Mouse (Mus musculus): ENCODE results near the gene Plpp3. TPM values are rescaled to one million over a fixed set of nuclear protein-coding genes. Genes with fewer than 3 reads are reported as not detected.
A peak's percentile ranks its signal among the peaks of the same experiment; 100 is the strongest.

The Plpp3 gene
- polyA plus RNA-seq, 1 experiment from 2014 or later: 67.7 TPM

DNA sequence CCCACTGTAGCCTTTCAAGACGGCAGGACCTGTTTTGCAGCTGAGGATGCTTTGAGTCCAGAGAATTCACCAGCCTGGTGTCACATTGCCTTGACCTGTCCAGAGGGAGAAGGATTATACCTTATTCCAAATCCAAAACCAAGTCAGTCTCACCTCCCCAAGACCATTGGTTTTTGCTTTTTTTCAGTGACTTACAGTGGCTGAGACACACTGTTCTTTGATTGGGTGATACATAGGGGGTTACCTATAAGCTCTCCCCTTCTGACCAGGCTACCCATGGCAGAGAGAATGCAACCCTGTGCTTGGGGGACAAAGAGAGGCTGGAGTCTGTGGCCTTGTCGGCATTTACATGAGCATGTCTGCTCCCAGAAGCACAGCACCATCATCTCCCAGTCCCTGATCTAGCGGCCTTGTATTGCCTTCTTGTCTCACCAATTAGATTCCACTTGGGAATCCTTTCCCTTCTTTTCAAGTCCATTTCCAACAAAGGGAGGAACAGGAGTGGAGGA, 24.6 kb downstream of the Plpp3 start:
- no peaks in the 10 kb centered on the region for H3K36me3 ChIP-seq (ENCODE audit: control insufficient read depth, insufficient read depth)
- peaks cover 55% of the 10 kb centered on the region for H3K4me1 ChIP-seq (replicated peaks; ENCODE audit: control insufficient read depth, insufficient read depth, low read length)
- ATAC-seq: peak; percentile 11
- peak overlapping the region; percentile 84 for H3K27ac ChIP-seq (ENCODE audit: low read length)
- peak overlapping the region; percentile 40 for H3K4me2 ChIP-seq (ENCODE audit: low read length)
- H3K27me3 ChIP-seq (replicated peaks; ENCODE audit: control insufficient read depth, insufficient read depth, low read length): no peaks in the 10 kb centered on the region
- 4% methylated on average over 3 of the region's 3 CpGs for WGBS
- H3K4me3 ChIP-seq (replicated peaks; ENCODE audit: low read length): 0 out of 2 replicates have a peak overlapping the region, but pooled peaks have one; percentile 2
- H3K9me3 ChIP-seq (ENCODE audit: control insufficient read depth, low read length): no peaks in the 10 kb centered on the region
- peak overlapping the region; percentile 44 for H3K9ac ChIP-seq (replicated peaks; ENCODE audit: low read depth, low read length)

DNA sequence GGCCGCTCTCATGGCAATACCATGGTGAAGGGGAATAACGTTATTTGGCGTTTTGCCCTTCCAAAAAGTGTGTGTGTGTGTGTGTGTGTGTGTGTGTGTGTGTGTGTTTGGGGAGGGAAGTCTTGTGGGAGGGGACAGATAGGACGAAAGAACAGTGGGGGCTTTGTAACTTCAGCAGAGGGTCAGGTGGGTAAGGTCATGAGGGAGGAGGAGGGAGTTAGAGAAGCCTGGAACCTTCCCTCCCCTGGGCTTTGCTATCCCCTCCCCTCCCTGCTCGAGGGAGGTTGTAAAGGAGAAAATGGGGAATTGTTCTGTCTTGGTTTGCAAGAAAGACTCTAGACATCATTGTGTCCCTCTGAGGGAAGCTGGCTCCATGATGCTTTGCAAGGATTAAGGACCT, 25.1 kb downstream of the Plpp3 start:
- H3K9ac ChIP-seq (replicated peaks; ENCODE audit: low read depth, low read length): no peak overlapping the region
- H3K9me3 ChIP-seq (ENCODE audit: control insufficient read depth, low read length): no peaks in the 10 kb centered on the region
- H3K4me3 ChIP-seq (replicated peaks; ENCODE audit: low read length): no peak overlapping the region
- ATAC-seq: no peak
- peaks cover 55% of the 10 kb centered on the region for H3K4me1 ChIP-seq (replicated peaks; ENCODE audit: control insufficient read depth, insufficient read depth, low read length)
- H3K27me3 ChIP-seq (replicated peaks; ENCODE audit: control insufficient read depth, insufficient read depth, low read length): no peaks in the 10 kb centered on the region
- H3K36me3 ChIP-seq (ENCODE audit: control insufficient read depth, insufficient read depth): no peaks in the 10 kb centered on the region
- H3K27ac ChIP-seq (ENCODE audit: low read length): peak overlapping the region; percentile 84
- H3K4me2 ChIP-seq (ENCODE audit: low read length): no peak overlapping the region
- WGBS: 8% methylated on average over 5 of the region's 5 CpGs

DNA sequence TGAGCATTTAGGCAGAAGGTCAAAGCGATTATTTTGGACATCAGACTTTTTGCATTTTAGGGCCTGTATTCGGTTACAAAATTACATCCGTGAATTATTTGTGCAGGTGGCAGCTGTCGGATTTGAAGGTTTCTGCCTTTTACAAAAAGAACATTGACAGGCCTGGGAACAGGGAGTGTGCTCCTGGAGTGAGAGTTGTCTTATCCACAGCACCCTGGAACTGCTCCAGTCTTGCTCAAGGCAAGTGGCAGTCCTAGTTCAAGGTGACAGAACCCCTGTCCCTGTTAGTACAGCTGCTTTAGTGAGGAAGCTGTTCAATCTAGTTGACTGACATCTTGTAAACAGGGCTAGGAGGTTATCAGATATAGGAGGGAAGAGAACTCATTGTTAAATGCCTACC, 27.3 kb downstream of the Plpp3 start:
- Histone ChIP-seq H3K4me1 (replicated peaks; ENCODE audit: control insufficient read depth, insufficient read depth, low read length) (peaks cover 41% of the 10 kb centered on the region), H3K36me3 (ENCODE audit: control insufficient read depth, insufficient read depth) (no peaks in the 10 kb centered on the region), H3K9me3 (ENCODE audit: control insufficient read depth, low read length) (no peaks in the 10 kb centered on the region), H3K27me3 (replicated peaks; ENCODE audit: control insufficient read depth, insufficient read depth, low read length) (no peaks in the 10 kb centered on the region), H3K9ac (replicated peaks; ENCODE audit: low read depth, low read length) (no peak overlapping the region), H3K4me2 (ENCODE audit: low read length) (no peak overlapping the region), H3K4me3 (replicated peaks; ENCODE audit: low read length) (no peak overlapping the region), H3K27ac (ENCODE audit: low read length) (no peak overlapping the region)
- WGBS: 38% methylated on average over 4 of the region's 4 CpGs
- no peak for ATAC-seq

DNA sequence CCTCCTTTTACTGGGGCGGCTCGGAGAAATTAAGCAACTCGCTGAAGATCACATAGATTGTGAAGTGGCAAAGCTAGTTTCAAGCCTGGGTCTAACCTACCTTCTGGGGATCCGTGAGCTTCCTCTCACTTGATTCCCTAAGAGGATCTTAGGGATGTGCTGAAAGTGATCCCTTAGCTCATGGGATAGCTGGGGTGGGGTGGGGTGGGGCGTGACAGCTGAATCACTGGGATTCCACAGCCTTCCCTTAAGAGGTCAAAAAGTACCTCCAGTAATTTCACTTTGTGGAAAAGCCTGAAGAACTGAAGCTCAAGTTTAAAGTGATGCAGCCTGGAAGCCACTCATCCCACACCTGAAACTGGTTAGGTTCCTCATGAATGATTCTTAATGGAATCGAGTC, 27.8 kb downstream of the Plpp3 start:
- Histone ChIP-seq H3K9me3 (ENCODE audit: control insufficient read depth, low read length) (no peaks in the 10 kb centered on the region), H3K4me2 (ENCODE audit: low read length) (no peak overlapping the region), H3K4me3 (replicated peaks; ENCODE audit: low read length) (no peak overlapping the region), H3K27ac (ENCODE audit: low read length) (no peak overlapping the region), H3K27me3 (replicated peaks; ENCODE audit: control insufficient read depth, insufficient read depth, low read length) (no peaks in the 10 kb centered on the region), H3K36me3 (ENCODE audit: control insufficient read depth, insufficient read depth) (no peaks in the 10 kb centered on the region), H3K9ac (replicated peaks; ENCODE audit: low read depth, low read length) (no peak overlapping the region), H3K4me1 (replicated peaks; ENCODE audit: control insufficient read depth, insufficient read depth, low read length) (peaks cover 38% of the 10 kb centered on the region)
- 94% methylated on average over 6 of the region's 6 CpGs for WGBS
- no peak for ATAC-seq

DNA sequence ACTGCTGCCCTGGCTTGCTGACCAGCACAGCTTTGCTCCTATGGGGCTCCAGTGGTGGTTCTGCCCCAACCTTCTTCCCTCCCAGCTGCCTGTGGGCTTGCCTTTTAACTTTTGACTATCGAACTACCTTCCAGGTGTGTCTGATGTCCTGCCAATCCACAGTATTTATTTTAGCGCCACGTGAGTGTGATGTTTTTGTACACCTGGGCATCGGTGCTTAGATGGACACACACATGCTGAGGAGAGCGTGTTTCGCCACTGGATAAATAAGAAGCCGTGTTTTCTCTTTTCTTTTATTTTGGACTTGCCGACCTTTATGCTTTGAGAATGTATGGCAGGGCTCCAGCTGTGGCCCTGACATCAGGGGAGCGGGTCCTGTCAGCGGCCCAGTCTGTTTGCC, 29.5 kb downstream of the Plpp3 start:
- H3K4me1 ChIP-seq (replicated peaks; ENCODE audit: control insufficient read depth, insufficient read depth, low read length): peaks cover 34% of the 10 kb centered on the region
- H3K27me3 ChIP-seq (replicated peaks; ENCODE audit: control insufficient read depth, insufficient read depth, low read length): no peaks in the 10 kb centered on the region
- 79% methylated on average over 10 of the region's 10 CpGs for WGBS
- H3K4me2 ChIP-seq (ENCODE audit: low read length): no peak overlapping the region
- ATAC-seq: no peak
- no peaks in the 10 kb centered on the region for H3K36me3 ChIP-seq (ENCODE audit: control insufficient read depth, insufficient read depth)
- no peak overlapping the region for H3K4me3 ChIP-seq (replicated peaks; ENCODE audit: low read length)
- no peak overlapping the region for H3K9ac ChIP-seq (replicated peaks; ENCODE audit: low read depth, low read length)
- H3K27ac ChIP-seq (ENCODE audit: low read length): no peak overlapping the region
- no peaks in the 10 kb centered on the region for H3K9me3 ChIP-seq (ENCODE audit: control insufficient read depth, low read length)

DNA sequence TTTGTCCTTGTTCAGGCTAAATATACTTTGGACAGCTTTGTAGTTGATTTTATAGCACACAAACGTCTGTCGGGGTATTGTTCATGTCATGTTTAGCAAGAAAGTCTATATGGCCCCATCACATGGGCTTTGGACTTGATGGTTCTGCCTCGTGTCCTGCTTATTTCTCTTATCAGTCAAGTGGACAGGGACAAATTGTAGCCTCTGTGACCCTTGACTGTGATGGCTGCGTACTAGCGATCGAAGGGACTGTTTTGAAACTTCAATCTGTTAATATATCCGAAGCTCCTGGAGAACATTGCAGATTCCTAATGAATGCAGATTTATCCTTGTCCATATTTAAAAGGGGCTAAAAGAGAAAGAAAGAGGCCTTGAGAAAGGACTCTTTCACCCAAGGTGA, 30.7 kb downstream of the Plpp3 start:
- 86% methylated on average over 7 of the region's 7 CpGs for WGBS
- Histone ChIP-seq H3K27me3 (replicated peaks; ENCODE audit: control insufficient read depth, insufficient read depth, low read length) (no peaks in the 10 kb centered on the region), H3K9ac (replicated peaks; ENCODE audit: low read depth, low read length) (no peak overlapping the region), H3K4me2 (ENCODE audit: low read length) (no peak overlapping the region), H3K27ac (ENCODE audit: low read length) (no peak overlapping the region), H3K36me3 (ENCODE audit: control insufficient read depth, insufficient read depth) (no peaks in the 10 kb centered on the region), H3K4me1 (replicated peaks; ENCODE audit: control insufficient read depth, insufficient read depth, low read length) (peaks cover 33% of the 10 kb centered on the region), H3K4me3 (replicated peaks; ENCODE audit: low read length) (no peak overlapping the region), H3K9me3 (ENCODE audit: control insufficient read depth, low read length) (no peaks in the 10 kb centered on the region)
- no peak for ATAC-seq

DNA sequence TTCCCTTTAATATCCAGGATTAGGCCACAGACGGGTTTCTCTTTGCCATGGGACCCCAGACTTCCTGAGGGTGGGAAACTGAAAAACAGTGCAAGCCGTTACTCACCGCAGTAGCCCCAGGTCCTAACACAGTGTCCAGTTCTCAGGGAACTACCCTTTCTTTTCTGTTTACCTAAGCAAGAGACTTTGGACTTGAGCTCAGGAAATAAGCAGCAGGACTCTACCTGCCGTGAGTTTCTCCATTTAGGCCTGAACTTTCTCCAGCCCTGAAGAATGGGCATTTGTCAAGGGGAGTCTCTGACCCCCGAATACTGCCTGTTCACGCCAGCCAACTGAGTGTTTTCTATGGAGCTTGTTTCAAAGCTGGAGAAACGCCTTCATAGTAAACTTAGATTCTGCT, 31.7 kb downstream of the Plpp3 start:
- Histone ChIP-seq H3K9me3 (ENCODE audit: control insufficient read depth, low read length) (no peaks in the 10 kb centered on the region), H3K27me3 (replicated peaks; ENCODE audit: control insufficient read depth, insufficient read depth, low read length) (no peaks in the 10 kb centered on the region), H3K4me1 (replicated peaks; ENCODE audit: control insufficient read depth, insufficient read depth, low read length) (peaks cover 33% of the 10 kb centered on the region), H3K27ac (ENCODE audit: low read length) (no peak overlapping the region), H3K4me3 (replicated peaks; ENCODE audit: low read length) (no peak overlapping the region), H3K4me2 (ENCODE audit: low read length) (no peak overlapping the region), H3K9ac (replicated peaks; ENCODE audit: low read depth, low read length) (no peak overlapping the region), H3K36me3 (ENCODE audit: control insufficient read depth, insufficient read depth) (no peaks in the 10 kb centered on the region)
- no peak for ATAC-seq
- WGBS: 70% methylated on average over 7 of the region's 7 CpGs

DNA sequence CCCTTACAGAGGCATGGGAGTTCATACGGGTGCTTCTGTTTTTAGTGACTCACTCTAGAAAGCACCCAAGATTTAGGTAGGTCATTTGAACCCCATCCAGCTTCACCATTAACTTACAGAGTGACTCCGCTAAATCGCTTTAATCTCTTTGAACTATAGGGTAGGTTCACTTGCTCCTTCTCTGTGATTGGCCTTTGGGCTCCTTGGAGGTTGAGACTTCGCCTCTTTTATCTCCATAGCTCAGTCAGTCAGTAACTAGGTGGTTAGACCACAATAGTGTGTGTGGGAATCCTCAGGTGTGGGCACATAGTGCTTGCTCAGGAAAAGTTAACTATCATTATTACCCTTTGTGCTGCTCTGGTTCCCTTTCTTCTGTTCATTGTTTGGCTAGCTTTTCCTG, 33.7 kb downstream of the Plpp3 start:
- peaks cover 24% of the 10 kb centered on the region for H3K4me1 ChIP-seq (replicated peaks; ENCODE audit: control insufficient read depth, insufficient read depth, low read length)
- H3K36me3 ChIP-seq (ENCODE audit: control insufficient read depth, insufficient read depth): no peaks in the 10 kb centered on the region
- H3K9ac ChIP-seq (replicated peaks; ENCODE audit: low read depth, low read length): no peak overlapping the region
- WGBS: 50% methylated on average over 4 of the region's 4 CpGs
- no peak overlapping the region for H3K4me2 ChIP-seq (ENCODE audit: low read length)
- H3K9me3 ChIP-seq (ENCODE audit: control insufficient read depth, low read length): no peaks in the 10 kb centered on the region
- no peak overlapping the region for H3K27ac ChIP-seq (ENCODE audit: low read length)
- H3K27me3 ChIP-seq (replicated peaks; ENCODE audit: control insufficient read depth, insufficient read depth, low read length): no peaks in the 10 kb centered on the region
- H3K4me3 ChIP-seq (replicated peaks; ENCODE audit: low read length): no peak overlapping the region
- ATAC-seq: no peak

DNA sequence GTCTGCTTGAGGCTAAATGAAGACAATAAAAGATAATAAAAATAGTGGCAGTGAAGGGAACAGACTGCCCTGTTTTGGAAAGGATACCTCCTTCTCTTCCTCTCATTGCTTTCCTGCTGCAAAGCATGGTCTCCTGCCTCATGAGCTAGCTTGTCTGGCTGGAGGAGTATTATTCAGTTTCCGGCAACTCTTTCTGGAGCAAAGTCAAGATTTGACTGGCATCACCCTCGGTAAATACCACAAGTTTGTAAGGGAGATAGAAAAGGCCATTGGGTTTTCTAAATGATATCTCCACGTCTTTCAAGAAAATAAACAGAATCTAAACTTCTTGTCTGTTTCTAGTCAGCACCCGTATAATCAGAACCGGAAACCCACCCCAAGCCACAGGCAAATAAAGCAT, 34.4 kb downstream of the Plpp3 start:
- H3K27ac ChIP-seq (ENCODE audit: low read length): peak overlapping the region; percentile 47; the same call in 1 of the 2 replicates
- H3K36me3 ChIP-seq (ENCODE audit: control insufficient read depth, insufficient read depth): no peaks in the 10 kb centered on the region
- no peak overlapping the region for H3K4me3 ChIP-seq (replicated peaks; ENCODE audit: low read length)
- H3K4me2 ChIP-seq (ENCODE audit: low read length): no peak overlapping the region
- no peak overlapping the region for H3K9ac ChIP-seq (replicated peaks; ENCODE audit: low read depth, low read length)
- H3K27me3 ChIP-seq (replicated peaks; ENCODE audit: control insufficient read depth, insufficient read depth, low read length): no peaks in the 10 kb centered on the region
- ATAC-seq: no peak
- WGBS: 62% methylated on average over 5 of the region's 5 CpGs
- no peaks in the 10 kb centered on the region for H3K9me3 ChIP-seq (ENCODE audit: control insufficient read depth, low read length)
- H3K4me1 ChIP-seq (replicated peaks; ENCODE audit: control insufficient read depth, insufficient read depth, low read length): peaks cover 31% of the 10 kb centered on the region

DNA sequence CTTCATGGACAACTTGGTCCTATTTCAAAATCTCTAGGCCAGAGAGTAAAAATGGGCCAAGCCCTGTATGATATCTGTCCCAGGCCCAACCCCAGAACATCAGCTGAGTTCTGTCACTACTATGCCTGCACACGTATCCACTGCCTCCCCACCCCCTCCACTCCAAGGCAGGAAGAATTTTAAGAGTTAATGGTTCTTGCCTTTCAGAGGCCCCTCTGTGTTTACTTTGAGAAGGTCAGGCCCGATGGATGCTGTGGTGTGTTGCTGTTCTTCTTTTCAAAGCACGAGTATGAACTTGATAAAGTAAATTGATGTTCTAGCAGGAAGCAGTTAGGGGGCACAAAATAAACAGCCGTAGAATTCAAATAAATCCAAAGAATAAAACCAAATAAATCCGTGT, 35.5 kb downstream of the Plpp3 start:
- Histone ChIP-seq H3K4me3 (replicated peaks; ENCODE audit: low read length) (no peak overlapping the region), H3K9ac (replicated peaks; ENCODE audit: low read depth, low read length) (no peak overlapping the region), H3K4me1 (replicated peaks; ENCODE audit: control insufficient read depth, insufficient read depth, low read length) (peaks cover 35% of the 10 kb centered on the region), H3K27me3 (replicated peaks; ENCODE audit: control insufficient read depth, insufficient read depth, low read length) (no peaks in the 10 kb centered on the region), H3K36me3 (ENCODE audit: control insufficient read depth, insufficient read depth) (no peaks in the 10 kb centered on the region), H3K4me2 (ENCODE audit: low read length) (no peak overlapping the region), H3K9me3 (ENCODE audit: control insufficient read depth, low read length) (no peaks in the 10 kb centered on the region), H3K27ac (ENCODE audit: low read length) (peak overlapping the region; percentile 50)
- WGBS: 34% methylated on average over 5 of the region's 5 CpGs
- no peak for ATAC-seq
